Mouse (Mus musculus) forebrain, embryonic 16.5 days (tissue): ENCODE results near the gene Slc16a8. TPM values are rescaled to one million over a fixed set of nuclear protein-coding genes. Genes with fewer than 3 reads are reported as not detected.
A peak's percentile ranks its signal among the peaks of the same experiment; 100 is the strongest.

Experiments
- ATAC-seq: fragments of 200-750 bp; cut with Nextera tagmentation; 2 replicates; pipeline ENCODE4 v1.8.0; 2017; ENCODE audit warnings: mild to moderate bottlenecking, moderate library complexity
- H3K27ac ChIP-seq: fragments of 300-500 bp; sonication (generic); 2 replicates; pipeline ENCODE4 v1.5.1; 2014; ENCODE audit warnings: low read length, control low read depth
- H3K27me3 ChIP-seq: fragments of 300-500 bp; sonication (generic); replicated peaks from 2 replicates; pipeline ENCODE4 v1.6.1; 2014; ENCODE audit warnings: low read length; ENCODE audit not compliant: control insufficient read depth, insufficient read depth
- H3K36me3 ChIP-seq: fragments of 300-500 bp; sonication (generic); 2 replicates; pipeline ENCODE4 v1.6.1; 2014; ENCODE audit not compliant: control insufficient read depth, insufficient read depth
- H3K4me1 ChIP-seq: fragments of 300-500 bp; sonication (generic); replicated peaks from 2 replicates; pipeline ENCODE4 v1.6.1; 2014; ENCODE audit warnings: low read length; ENCODE audit not compliant: control insufficient read depth, insufficient read depth
- H3K4me2 ChIP-seq: fragments of 300-500 bp; sonication (generic); 2 replicates; pipeline ENCODE4 v1.6.1; 2014; ENCODE audit warnings: mild to moderate bottlenecking, low read length, control low read depth
- H3K4me3 ChIP-seq: fragments of 300-500 bp; sonication (generic); replicated peaks from 2 replicates; pipeline ENCODE4 v1.5.1; 2014; ENCODE audit warnings: mild to moderate bottlenecking, low read length, control low read depth
- H3K9ac ChIP-seq: fragments of 300-500 bp; sonication (generic); replicated peaks from 2 replicates; pipeline ENCODE4 v1.6.1; 2014; ENCODE audit warnings: low read depth, low read length, control low read depth
- H3K9me3 ChIP-seq: fragments of 300-500 bp; sonication (generic); 2 replicates; pipeline ENCODE4 v1.6.1; 2016; ENCODE audit warnings: low read length; ENCODE audit not compliant: control insufficient read depth
- WGBS: fragments of 180-500 bp; shearing (Covaris S2); extraction: QIAGEN DNeasy Blood & Tissue Kit; methylation state at CpG from one replicate; pipeline ENCODE4 v1.1.7; 2014; 5-methylcytosine and 5-hydroxymethylcytosine counted together
- polyA plus RNA-seq: library from polyadenylated mRNA; unstranded; fragments of >200 nt; fragmentation: Nextera tagmentation; extraction: Ambion mirVana; gene quantifications from 2 replicates; pipeline ENCODE4 v1.2.1, GENCODE M21; 2015

Gene Slc16a8
- polyA plus RNA-seq, 1 experiment from 2014 or later, result 0.62 TPM

GRCm38 (mm10) chr15:79270317-79271123 is 16.0 kb upstream of the Slc16a8 start:
- peak; percentile 81 for ATAC-seq
- Histone ChIP-seq H3K36me3 (no peaks in the 10 kb centered on the region), H3K27me3 (no peaks in the 10 kb centered on the region), H3K4me3 (peak overlapping the region; percentile 51), H3K27ac (no peak overlapping the region), H3K4me2 (peak overlapping the region; percentile 97), H3K9ac (peak overlapping the region; percentile 60), H3K4me1 (peaks cover 11% of the 10 kb centered on the region), H3K9me3 (no peaks in the 10 kb centered on the region)
- under 1% methylated on average over 33 of the region's 33 CpGs for WGBS

GRCm38 (mm10) chr15:79268521-79268920 is 14.0 kb upstream of the Slc16a8 start:
- Histone ChIP-seq H3K27ac (no peak overlapping the region), H3K9ac (no peak overlapping the region), H3K4me1 (peaks cover 11% of the 10 kb centered on the region), H3K27me3 (no peaks in the 10 kb centered on the region; the same call in 1 of the 2 replicates), H3K4me2 (no peak overlapping the region), H3K4me3 (no peak overlapping the region), H3K36me3 (no peaks in the 10 kb centered on the region), H3K9me3 (no peaks in the 10 kb centered on the region)
- WGBS, result 29% methylated on average over 1 of the region's 1 CpGs
- ATAC-seq, result no peak

- ATAC-seq, result no peak
- H3K4me1 ChIP-seq, result peaks cover 20% of the 10 kb centered on the region
- no peak overlapping the region for H3K9ac ChIP-seq
- H3K27me3 ChIP-seq, result peaks cover 18% of the 10 kb centered on the region
- H3K9me3 ChIP-seq, result no peaks in the 10 kb centered on the region
- no peak overlapping the region for H3K4me3 ChIP-seq
- no peak overlapping the region for H3K27ac ChIP-seq
- WGBS, result 78% methylated on average over 4 of the region's 4 CpGs
- H3K4me2 ChIP-seq, result no peak overlapping the region
- no peaks in the 10 kb centered on the region for H3K36me3 ChIP-seq
These were observed 10.8 kb upstream of the Slc16a8 start for GRCm38 (mm10) chr15:79265384-79265783.

- WGBS, result 88% methylated on average over 6 of the region's 6 CpGs
- Histone ChIP-seq H3K9me3 (no peaks in the 10 kb centered on the region), H3K27me3 (peaks cover 20% of the 10 kb centered on the region), H3K4me2 (no peak overlapping the region), H3K27ac (no peak overlapping the region), H3K4me3 (no peak overlapping the region), H3K36me3 (no peaks in the 10 kb centered on the region), H3K9ac (no peak overlapping the region), H3K4me1 (peaks cover 17% of the 10 kb centered on the region)
- ATAC-seq, result no peak
These were observed 9.2 kb upstream of the Slc16a8 start for GRCm38 (mm10) chr15:79263726-79264125.

GRCm38 (mm10) chr15:79262786-79263309 is 8.3 kb upstream of the Slc16a8 start:
- no peak overlapping the region for H3K9ac ChIP-seq
- no peak overlapping the region for H3K4me2 ChIP-seq
- H3K27me3 ChIP-seq, result peaks cover 20% of the 10 kb centered on the region
- peaks cover 17% of the 10 kb centered on the region for H3K4me1 ChIP-seq
- no peaks in the 10 kb centered on the region for H3K9me3 ChIP-seq
- no peak for ATAC-seq
- no peak overlapping the region for H3K4me3 ChIP-seq
- no peaks in the 10 kb centered on the region for H3K36me3 ChIP-seq
- H3K27ac ChIP-seq, result no peak overlapping the region
- WGBS, result 92% methylated on average over 3 of the region's 3 CpGs

GRCm38 (mm10) chr15:79262375-79262774 is 7.8 kb upstream of the Slc16a8 start:
- Histone ChIP-seq H3K4me3 (peak overlapping the region; percentile 57; the same call in 1 of the 2 replicates), H3K27me3 (peaks cover 20% of the 10 kb centered on the region), H3K9me3 (no peaks in the 10 kb centered on the region), H3K4me1 (peaks cover 17% of the 10 kb centered on the region), H3K9ac (no peak overlapping the region), H3K36me3 (no peaks in the 10 kb centered on the region), H3K27ac (no peak overlapping the region), H3K4me2 (peak overlapping the region; percentile 97)
- ATAC-seq, result no peak
- WGBS, result 20% methylated on average over 13 of the region's 13 CpGs

GRCm38 (mm10) chr15:79261757-79262156 is 7.2 kb upstream of the Slc16a8 start:
- H3K4me3 ChIP-seq, result peak overlapping the region; percentile 57
- peaks cover 20% of the 10 kb centered on the region for H3K27me3 ChIP-seq
- peak; percentile 43 for ATAC-seq

GRCm38 (mm10) chr15:79261095-79261725 is 6.6 kb upstream of the Slc16a8 start:
- H3K27ac ChIP-seq, result no peak overlapping the region
- peaks cover 20% of the 10 kb centered on the region for H3K27me3 ChIP-seq
- H3K4me3 ChIP-seq, result peak overlapping the region; percentile 57
- H3K4me2 ChIP-seq, result peak overlapping the region; percentile 97
- 1% methylated on average over 55 of the region's 62 CpGs for WGBS
- no peaks in the 10 kb centered on the region for H3K9me3 ChIP-seq
- H3K9ac ChIP-seq, result peak overlapping the region; percentile 71
- no peaks in the 10 kb centered on the region for H3K36me3 ChIP-seq
- peak; percentile 82 for ATAC-seq
- peaks cover 17% of the 10 kb centered on the region for H3K4me1 ChIP-seq

More at GRCm38 (mm10) chr15:79261757-79262156, 7.2 kb upstream of the Slc16a8 start:
- Histone ChIP-seq H3K9me3 (no peaks in the 10 kb centered on the region), H3K9ac (peak overlapping the region; percentile 71), H3K27ac (no peak overlapping the region), H3K4me1 (peaks cover 17% of the 10 kb centered on the region), H3K36me3 (no peaks in the 10 kb centered on the region), H3K4me2 (peak overlapping the region; percentile 97)
- 0% methylated on average over 15 of the region's 28 CpGs for WGBS

- Histone ChIP-seq H3K4me1 (peaks cover 17% of the 10 kb centered on the region), H3K27me3 (peaks cover 28% of the 10 kb centered on the region), H3K9me3 (no peaks in the 10 kb centered on the region), H3K36me3 (no peaks in the 10 kb centered on the region), H3K27ac (no peak overlapping the region), H3K4me3 (no peak overlapping the region), H3K4me2 (no peak overlapping the region), H3K9ac (no peak overlapping the region)
- ATAC-seq, result no peak
- WGBS, result 28% methylated on average over 17 of the region's 17 CpGs
These were observed 4.0 kb upstream of the Slc16a8 start for GRCm38 (mm10) chr15:79258521-79258920.
